Mouse (Mus musculus): ENCODE measurements at regions not wholly inside any gene's neighbourhood (a gene's known extent, or its start where the extent isn't known, plus 50 kb on each side); places are given as distances from the start of the nearest gene placed in this dataset.

GRCm38 (mm10) chr16:21296786-21297185 is 92.2 kb downstream of the Ephb3 start:
- peaks cover 33% of the 10 kb centered on the region for H3K4me1 ChIP-seq (replicated peaks)
- H3K9ac ChIP-seq = no peak overlapping the region
- WGBS = 89% methylated on average over 3 of the region's 3 CpGs
- ATAC-seq (ENCODE audit: low FRiP score) = no peak
- H3K27me3 ChIP-seq = 0 out of 2 replicates have a peak, but pooled peaks cover 3% of the 10 kb centered on the region
- no peaks in the 10 kb centered on the region for H3K9me3 ChIP-seq
- H3K4me3 ChIP-seq = no peak overlapping the region
- H3K36me3 ChIP-seq = no peaks in the 10 kb centered on the region
- H3K4me2 ChIP-seq = no peak overlapping the region
- H3K27ac ChIP-seq = no peak overlapping the region

GRCm38 (mm10) chr16:21298866-21299265 is 94.3 kb downstream of the Ephb3 start:
- Histone ChIP-seq H3K4me1 (replicated peaks) (peaks cover 22% of the 10 kb centered on the region), H3K9me3 (no peaks in the 10 kb centered on the region), H3K9ac (no peak overlapping the region), H3K27ac (no peak overlapping the region), H3K4me3 (no peak overlapping the region), H3K36me3 (no peaks in the 10 kb centered on the region), H3K27me3 (0 out of 2 replicates have a peak, but pooled peaks cover 3% of the 10 kb centered on the region), H3K4me2 (no peak overlapping the region)
- WGBS = 78% methylated on average over 7 of the region's 7 CpGs
- no peak for ATAC-seq (ENCODE audit: low FRiP score)

- no peak overlapping the region for H3K4me2 ChIP-seq
- H3K4me3 ChIP-seq = no peak overlapping the region
- ATAC-seq (ENCODE audit: low FRiP score) = no peak
- 85% methylated on average over 3 of the region's 3 CpGs for WGBS
- H3K36me3 ChIP-seq = no peaks in the 10 kb centered on the region
- H3K4me1 ChIP-seq (replicated peaks) = peaks cover 10% of the 10 kb centered on the region
- no peak overlapping the region for H3K27ac ChIP-seq
- peaks cover 8% of the 10 kb centered on the region; the same call in 1 of the 2 replicates for H3K27me3 ChIP-seq
- H3K9me3 ChIP-seq = no peaks in the 10 kb centered on the region
- no peak overlapping the region for H3K9ac ChIP-seq
Observed at GRCm38 (mm10) chr16:21305859-21306258, 101.3 kb downstream of the Ephb3 start.

- WGBS = 74% methylated on average over 8 of the region's 8 CpGs
- H3K27ac ChIP-seq = no peak overlapping the region
- peaks cover 8% of the 10 kb centered on the region; the same call in 1 of the 2 replicates for H3K27me3 ChIP-seq
- ATAC-seq (ENCODE audit: low FRiP score) = no peak
- H3K4me2 ChIP-seq = no peak overlapping the region
- peaks cover 21% of the 10 kb centered on the region for H3K4me1 ChIP-seq (replicated peaks)
- no peak overlapping the region for H3K9ac ChIP-seq
- H3K9me3 ChIP-seq = no peaks in the 10 kb centered on the region
- H3K36me3 ChIP-seq = no peaks in the 10 kb centered on the region
- no peak overlapping the region for H3K4me3 ChIP-seq
Observed at GRCm38 (mm10) chr16:21308513-21308912, 104.0 kb downstream of the Ephb3 start.

GRCm38 (mm10) chr16:21310636-21311615 is 106.4 kb downstream of the Ephb3 start:
- Histone ChIP-seq H3K9me3 (no peaks in the 10 kb centered on the region), H3K4me1 (replicated peaks) (peaks cover 26% of the 10 kb centered on the region), H3K27ac (peak overlapping the region; percentile 92), H3K27me3 (peaks cover 8% of the 10 kb centered on the region; the same call in 1 of the 2 replicates), H3K9ac (peak overlapping the region; percentile 84), H3K36me3 (no peaks in the 10 kb centered on the region), H3K4me2 (peak overlapping the region; percentile 72), H3K4me3 (peak overlapping the region; percentile 43)
- 3% methylated on average over 32 of the region's 35 CpGs for WGBS
- ATAC-seq (ENCODE audit: low FRiP score) = peak; percentile 89

GRCm38 (mm10) chr16:21311781-21312180 is 107.2 kb downstream of the Ephb3 start:
- no peak for ATAC-seq (ENCODE audit: low FRiP score)
- peak overlapping the region; percentile 84 for H3K9ac ChIP-seq
- H3K27me3 ChIP-seq = peaks cover 8% of the 10 kb centered on the region; the same call in 1 of the 2 replicates
- H3K4me3 ChIP-seq = no peak overlapping the region
- H3K4me1 ChIP-seq (replicated peaks) = peaks cover 28% of the 10 kb centered on the region
- no peak overlapping the region for H3K4me2 ChIP-seq
- H3K27ac ChIP-seq = peak overlapping the region; percentile 92
- no peaks in the 10 kb centered on the region for H3K9me3 ChIP-seq
- no peaks in the 10 kb centered on the region for H3K36me3 ChIP-seq

- Histone ChIP-seq H3K9ac (no peak overlapping the region), H3K4me1 (replicated peaks) (peaks cover 20% of the 10 kb centered on the region), H3K4me2 (no peak overlapping the region), H3K9me3 (no peaks in the 10 kb centered on the region), H3K27me3 (no peaks in the 10 kb centered on the region), H3K36me3 (no peaks in the 10 kb centered on the region), H3K4me3 (no peak overlapping the region), H3K27ac (no peak overlapping the region)
- 0 out of 2 replicates have a peak, but pooled peaks have one; percentile 22 for ATAC-seq (ENCODE audit: low FRiP score)
- WGBS = 50% methylated on average over 6 of the region's 6 CpGs
Observed at GRCm38 (mm10) chr16:21315751-21316151, 107.2 kb upstream of the Vps8 start.

- Histone ChIP-seq H3K27me3 (no peaks in the 10 kb centered on the region), H3K4me2 (no peak overlapping the region), H3K9me3 (no peaks in the 10 kb centered on the region), H3K27ac (no peak overlapping the region), H3K4me1 (replicated peaks) (peaks cover 16% of the 10 kb centered on the region), H3K9ac (no peak overlapping the region), H3K4me3 (no peak overlapping the region), H3K36me3 (no peaks in the 10 kb centered on the region)
- ATAC-seq (ENCODE audit: low FRiP score) = no peak
- 84% methylated on average over 7 of the region's 7 CpGs for WGBS
Observed at GRCm38 (mm10) chr16:21318009-21318639, 104.8 kb upstream of the Vps8 start.

GRCm38 (mm10) chr16:21318640-21319365 is 104.1 kb upstream of the Vps8 start:
- ATAC-seq (ENCODE audit: low FRiP score) = no peak
- Histone ChIP-seq H3K9ac (no peak overlapping the region), H3K4me2 (no peak overlapping the region), H3K4me3 (no peak overlapping the region), H3K36me3 (no peaks in the 10 kb centered on the region), H3K9me3 (no peaks in the 10 kb centered on the region), H3K27me3 (no peaks in the 10 kb centered on the region), H3K4me1 (replicated peaks) (peaks cover 16% of the 10 kb centered on the region), H3K27ac (no peak overlapping the region)
- WGBS = 72% methylated on average over 9 of the region's 9 CpGs

- Histone ChIP-seq H3K9ac (no peak overlapping the region), H3K9me3 (no peaks in the 10 kb centered on the region), H3K4me3 (no peak overlapping the region), H3K4me2 (no peak overlapping the region), H3K27me3 (no peaks in the 10 kb centered on the region), H3K4me1 (replicated peaks) (peaks cover 16% of the 10 kb centered on the region), H3K36me3 (no peaks in the 10 kb centered on the region), H3K27ac (no peak overlapping the region)
- ATAC-seq (ENCODE audit: low FRiP score) = no peak
- WGBS = 92% methylated on average over 2 of the region's 2 CpGs
Observed at GRCm38 (mm10) chr16:21320284-21320683, 102.6 kb upstream of the Vps8 start.

GRCm38 (mm10) chr16:21321188-21322070 is 101.5 kb upstream of the Vps8 start:
- Histone ChIP-seq H3K4me3 (no peak overlapping the region), H3K4me2 (no peak overlapping the region), H3K9me3 (peaks cover 3% of the 10 kb centered on the region; the same call in 1 of the 2 replicates), H3K27ac (no peak overlapping the region), H3K4me1 (replicated peaks) (peaks cover 9% of the 10 kb centered on the region; the same call in 1 of the 2 replicates), H3K9ac (peak overlapping the region; percentile 53; the same call in 1 of the 2 replicates), H3K27me3 (no peaks in the 10 kb centered on the region), H3K36me3 (no peaks in the 10 kb centered on the region)
- ATAC-seq (ENCODE audit: low FRiP score) = no peak
- WGBS = 51% methylated on average over 18 of the region's 18 CpGs
